Mouse (Mus musculus) MEL (cell line): Measurements from ENCODE around the gene Pglyrp2.

ENCODE experiments used
- EP300 ChIP-seq, 2 experiments: IDR thresholded peaks; 2 replicates each; pipeline ENCODE4 v1.6.1; 2011; ENCODE audit warnings: improper control_type of control experiment in 2 of 2, low read length in 2 of 2, low read depth in 1 of 2, mild to moderate bottlenecking in 1 of 2
- MAFK ChIP-seq: IDR thresholded peaks from 2 replicates; pipeline ENCODE4 v1.6.1; 2011; ENCODE audit warnings: low read depth, mild to moderate bottlenecking, low read length, improper control_type of control experiment, borderline replicate concordance
- MAX ChIP-seq: IDR thresholded peaks from 2 replicates; pipeline ENCODE4 v1.6.1; 2011; ENCODE audit warnings: low read length, improper control_type of control experiment
- POLR2A ChIP-seq, 2 experiments: IDR thresholded peaks; 2 replicates each; pipeline ENCODE4 v1.6.1; 2011 to 2012; ENCODE audit warnings: low read length in 2 of 2, mild to moderate bottlenecking in 2 of 2, control low read depth in 1 of 2, improper control_type of control experiment in 1 of 2, low read depth in 1 of 2, moderate library complexity in 1 of 2; ENCODE audit not compliant: control insufficient read depth in 1 of 2, insufficient read depth in 1 of 2, poor library complexity in 1 of 2
- ZNF384 ChIP-seq: IDR thresholded peaks from 2 replicates; pipeline ENCODE4 v1.6.1; 2012; ENCODE audit warnings: low read depth, mild to moderate bottlenecking, inconsistent platforms, low read length, improper control_type of control experiment

DNA sequence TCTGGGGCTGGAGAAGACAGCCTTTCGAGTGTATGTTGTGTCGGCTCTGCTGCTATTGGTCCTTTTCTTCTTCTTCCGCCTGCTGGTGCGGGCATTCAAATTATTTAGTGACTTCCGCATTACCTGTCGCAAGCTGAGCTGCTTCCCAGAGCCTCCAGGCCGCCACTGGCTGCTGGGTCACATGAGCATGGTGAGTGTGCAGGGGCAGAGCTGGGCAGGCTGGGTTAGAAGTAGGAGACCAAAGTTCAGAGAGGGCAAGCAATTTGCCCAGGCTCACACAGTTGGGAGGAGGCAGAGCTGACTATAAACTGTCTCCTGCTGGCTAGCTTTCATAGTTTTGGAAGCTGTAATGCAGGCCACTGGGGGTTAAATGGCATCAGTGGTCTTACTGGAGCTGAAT lies 44.5 kb upstream of the Pglyrp2 start:
- TF ChIP-seq MAX (no peak), ZNF384 (no peak), EP300 (IDR thresholded peaks at IDR 0.05; ENCODE audit: low read depth in 1 of 2, low read length in 2 of 2) (no peak), POLR2A (IDR thresholded peaks at IDR 0.05; ENCODE audit: control insufficient read depth in 1 of 2, insufficient read depth in 1 of 2, low read depth in 1 of 2, low read length in 2 of 2, poor library complexity in 1 of 2) (no peak), MAFK (no peak)
